Mouse (Mus musculus) left cerebral cortex, postnatal 4 days (tissue): Measurements from ENCODE around the gene Inhbc. TPM values are rescaled to one million over a fixed set of nuclear protein-coding genes. Genes with fewer than 3 reads are reported as not detected.

Source experiments
- DNase-seq: peaks from one replicate; pipeline ENCODE4 v3.0.0-alpha.2; 2022
- intact Hi-C: fragments of 180-260 bp; cut with DNase I; formaldehyde crosslinking; loops from one replicate; pipeline ENCODE4 v1.15.1; 2025
- total RNA-seq, 2 experiments: library from RNA; stranded (reverse); gene quantifications; 2 replicates each; pipeline ENCODE4 v1.2.3; 2021

Inhbc gene
- total RNA-seq, 2 experiments from 2014 or later: not detected

DNA sequence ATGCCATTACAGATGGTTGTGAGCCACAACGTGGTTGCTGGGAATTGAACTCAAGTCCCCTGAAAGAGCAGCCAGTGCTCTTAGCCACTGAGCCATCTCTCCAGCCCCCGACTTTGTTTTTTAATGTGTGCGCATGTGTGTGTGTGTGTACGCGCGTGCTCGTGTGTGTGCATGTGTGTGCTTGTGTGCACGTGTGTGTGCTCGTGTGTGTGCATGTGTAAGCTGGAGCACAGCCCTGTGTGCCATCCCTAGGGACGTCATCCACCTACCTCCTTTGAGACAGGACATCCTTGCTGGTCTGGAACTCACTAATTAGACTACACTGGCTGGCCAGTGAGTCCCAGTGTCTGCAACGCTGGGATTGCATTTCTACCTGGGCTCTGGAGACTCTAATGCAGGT is 17.5 kb downstream of the Inhbc start:
- intact Hi-C loops: no loop called here
- DNase-seq: no peak

GRCm38 (mm10) chr10:127352187-127352586 is 18.0 kb downstream of the Inhbc start:
- intact Hi-C loops: no loop called here
- no peak for DNase-seq

- intact Hi-C loops: no loop called here
- no peak for DNase-seq
Measured at GRCm38 (mm10) chr10:127351719-127352118, 18.5 kb downstream of the Inhbc start.

- no peak for DNase-seq
- intact Hi-C loops: no loop called here
Measured at GRCm38 (mm10) chr10:127351285-127351595, 19.0 kb downstream of the Inhbc start.

DNA sequence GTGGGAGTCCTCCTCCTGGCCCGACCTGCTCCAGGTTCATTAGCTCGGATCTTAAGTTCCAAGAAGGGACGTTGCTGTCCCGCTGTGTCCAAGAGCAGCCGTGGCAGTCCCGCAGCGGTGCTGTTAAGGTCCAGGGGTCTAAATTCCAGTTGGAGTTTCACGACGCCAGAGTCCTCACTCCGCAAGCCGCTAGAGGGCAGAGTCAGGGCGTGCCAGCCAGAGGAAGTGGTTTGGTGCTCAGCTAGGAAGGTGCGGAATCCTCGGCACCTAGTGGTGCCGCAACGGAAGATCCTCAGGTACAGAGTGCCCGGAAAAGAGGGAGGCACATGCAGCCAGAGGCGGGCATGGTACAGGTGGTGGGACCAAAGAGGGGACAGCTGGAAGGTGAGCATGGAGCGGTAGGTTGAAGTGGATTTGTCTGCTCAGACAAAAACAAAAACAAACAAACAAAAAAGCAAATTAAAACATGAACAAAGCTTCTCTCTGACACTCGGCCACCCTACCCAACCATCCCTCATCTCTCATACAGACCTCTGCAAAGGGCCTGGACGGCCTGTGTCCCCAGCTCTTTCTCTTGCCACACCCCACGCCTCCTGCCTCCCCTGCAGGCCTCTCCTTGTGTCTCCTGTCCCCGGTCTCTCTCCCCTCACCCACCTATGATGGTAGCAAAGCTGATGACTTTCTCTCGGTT is 19.5 kb downstream of the Inhbc start:
- intact Hi-C loops: no loop called here

DNA sequence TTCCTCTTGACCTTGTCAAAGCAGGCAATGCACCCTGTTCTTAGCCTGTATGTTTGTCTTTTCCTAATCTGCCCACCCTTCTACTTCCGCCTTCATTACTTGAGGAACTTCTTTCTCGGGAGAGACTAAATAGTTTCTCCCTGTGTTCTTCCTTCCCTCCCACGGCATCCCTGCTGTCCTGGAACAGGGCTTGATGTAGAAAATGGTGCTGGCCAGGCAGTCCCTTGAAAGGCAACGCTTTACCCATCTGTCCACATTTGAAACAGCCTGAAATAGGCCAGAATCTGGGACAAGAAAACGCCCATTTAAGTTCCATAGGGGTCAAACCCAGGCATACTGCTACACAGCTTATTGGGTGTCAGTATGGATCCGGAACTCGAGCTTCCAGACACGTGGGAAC is 20.4 kb downstream of the Inhbc start:
- intact Hi-C loops: no loop called here
- no peak for DNase-seq

More for the DNA sequence above, 19.5 kb downstream of the Inhbc start:
- peak; percentile 64 for DNase-seq

DNA sequence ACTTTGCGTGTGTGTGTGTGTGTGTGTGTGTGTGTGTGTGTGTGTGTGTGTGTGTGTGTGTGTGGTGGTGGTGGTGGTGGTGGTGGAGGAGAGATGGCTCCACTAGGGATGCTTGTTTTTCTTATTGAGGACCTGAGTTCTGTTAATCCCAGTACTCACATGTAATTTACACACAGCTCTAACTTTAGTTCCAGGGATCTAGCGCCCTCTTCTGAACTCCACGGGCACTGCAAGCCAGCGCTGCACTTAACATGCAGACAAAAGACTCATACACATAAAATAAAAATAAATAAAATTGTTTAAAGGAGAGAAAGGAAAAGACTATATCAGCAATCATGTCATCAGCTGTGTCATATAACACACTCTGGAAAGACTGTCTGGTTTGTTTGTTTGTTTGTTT is 21.3 kb downstream of the Inhbc start:
- DNase-seq: no peak
- intact Hi-C loops: no loop called here

DNA sequence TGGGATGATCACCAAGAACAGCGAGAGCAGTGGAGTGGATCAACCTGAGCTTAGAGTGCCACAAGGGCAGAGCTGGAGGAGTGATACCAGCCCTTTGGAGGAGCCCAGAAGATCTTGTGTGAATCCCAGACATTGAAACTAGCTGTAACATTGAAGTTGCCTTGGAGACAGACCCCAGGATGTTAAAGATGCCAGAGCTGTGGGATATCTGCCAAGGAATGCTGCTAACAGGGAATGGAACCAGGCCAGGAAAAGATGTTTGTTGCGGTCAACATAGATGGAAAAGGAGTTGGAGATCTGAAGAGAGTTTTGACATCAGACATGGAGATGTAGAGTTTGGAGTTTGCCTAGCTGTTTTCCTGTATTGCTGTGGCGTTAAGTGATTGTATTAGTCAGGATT is 24.1 kb downstream of the Inhbc start:
- intact Hi-C loops: no loop called here
- no peak for DNase-seq

DNA sequence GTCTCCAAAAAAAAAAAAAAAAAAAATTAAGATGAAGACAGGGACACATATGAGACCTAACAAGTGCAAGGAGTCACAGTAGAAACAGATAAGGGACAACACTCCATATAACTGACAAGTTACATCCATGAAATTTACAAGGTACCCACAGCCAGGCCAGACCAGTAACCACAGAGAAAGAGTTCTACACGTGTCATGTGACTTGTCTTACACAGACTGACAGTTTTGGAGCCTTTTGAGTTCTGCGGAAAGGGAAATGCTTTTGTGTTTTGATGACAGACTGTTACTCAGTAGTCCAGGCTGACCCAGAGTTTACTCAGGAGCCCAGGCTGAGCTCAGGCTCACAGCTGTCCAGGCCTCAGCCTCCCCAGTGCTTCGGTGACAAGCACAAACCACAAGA is 27.2 kb downstream of the Inhbc start:
- DNase-seq: no peak
- intact Hi-C loops: no loop called here

GRCm38 (mm10) chr10:127341891-127342639 is 28.2 kb downstream of the Inhbc start, which contains the start of gene Gli1:
TSS of gene Gli1 (minus strand) at chr10:127341974.
- DNase-seq: peak; percentile 87
- intact Hi-C loops: no loop called here

GRCm38 (mm10) chr10:127341360-127341690 is 28.9 kb downstream of the Inhbc start:
- DNase-seq: no peak
- intact Hi-C loops: no loop called here

DNA sequence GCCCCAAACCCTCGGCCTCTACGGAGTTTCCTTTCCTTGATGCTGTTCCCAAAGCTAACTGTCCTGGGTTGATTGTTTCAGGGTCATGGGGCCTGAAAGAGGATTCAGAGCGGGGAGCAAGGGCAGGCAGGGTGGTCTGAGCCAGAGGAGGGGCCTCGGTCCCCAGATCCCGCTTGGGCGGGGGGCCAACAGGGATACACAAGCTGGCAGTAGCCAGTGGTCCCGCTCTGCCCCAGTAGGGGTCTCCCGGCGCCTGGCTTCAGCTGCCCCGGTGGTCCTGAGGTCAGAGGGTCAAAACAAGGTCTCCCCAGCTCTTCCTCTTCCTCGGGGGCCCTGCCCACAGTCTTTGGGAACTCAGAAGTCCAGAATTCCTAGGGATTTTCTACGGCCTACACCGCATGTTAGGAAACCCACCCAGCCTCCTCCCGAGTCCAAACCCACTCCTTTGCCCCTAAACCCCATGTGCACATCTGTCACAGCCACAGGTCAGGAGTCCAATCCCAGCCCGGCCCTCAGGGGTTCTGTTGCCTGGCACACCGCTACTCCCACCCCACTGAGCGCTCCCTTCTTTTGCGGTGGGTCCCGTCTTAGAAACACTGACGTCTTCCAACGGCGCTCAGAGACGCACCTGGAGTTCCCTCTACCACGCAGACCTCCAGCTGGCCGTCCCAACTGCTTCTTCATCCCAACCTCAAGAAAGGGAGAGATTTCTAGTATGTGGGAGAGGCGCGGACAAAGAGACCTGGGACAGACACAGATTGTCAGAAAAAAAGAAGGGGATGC is 29.5 kb downstream of the Inhbc start:
- peak; percentile 81 for DNase-seq
- intact Hi-C loops: no loop called here

- DNase-seq: peak; percentile 85
- intact Hi-C loops: loop anchor here (10.0 kb wide), 1 partner anchor 195 kb away; the partner anchor contains the start of gene Nxph4
Measured at GRCm38 (mm10) chr10:127339683-127340576, 30.3 kb downstream of the Inhbc start.

- DNase-seq: peak; percentile 89
- intact Hi-C loops: loop anchor here (10.0 kb wide), 1 partner anchor 196 kb away; the partner anchor contains the start of gene Nxph4
Measured at GRCm38 (mm10) chr10:127338930-127339682, 31.1 kb downstream of the Inhbc start.

- intact Hi-C loops: loop anchor here (10.0 kb wide), 1 partner anchor 197 kb away; the partner anchor contains the start of gene Nxph4
- no peak for DNase-seq
Measured at GRCm38 (mm10) chr10:127337536-127338099, 32.6 kb downstream of the Inhbc start.

DNA sequence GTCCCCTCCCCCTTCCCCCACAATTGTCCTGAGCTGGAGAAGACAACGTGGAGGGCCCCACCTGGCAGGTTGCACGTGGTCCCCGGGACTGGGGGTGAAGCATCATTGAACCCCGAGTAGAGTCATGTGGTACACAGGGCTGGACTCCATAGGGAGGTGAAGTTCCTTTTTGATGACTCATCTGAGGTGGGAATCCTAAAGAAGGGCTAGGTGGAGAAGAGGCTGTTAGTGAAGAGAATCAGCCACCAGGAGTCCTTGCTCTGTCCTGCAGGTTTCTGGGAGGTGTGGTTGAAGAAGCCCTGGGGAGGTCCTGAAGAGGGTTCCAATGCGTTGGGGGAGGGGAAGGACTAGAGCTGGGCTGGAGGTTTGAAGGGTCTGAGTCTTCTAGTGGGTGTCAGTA is 33.3 kb downstream of the Inhbc start:
- intact Hi-C loops: loop anchor here (10.0 kb wide), 1 partner anchor 198 kb away; the partner anchor contains the start of gene Nxph4
- no peak for DNase-seq

GRCm38 (mm10) chr10:127335271-127335670 is 35.0 kb downstream of the Inhbc start:
- intact Hi-C loops: loop anchor here (10.0 kb wide), 1 partner anchor 200 kb away; the partner anchor contains the start of gene Nxph4
- DNase-seq: no peak

DNA sequence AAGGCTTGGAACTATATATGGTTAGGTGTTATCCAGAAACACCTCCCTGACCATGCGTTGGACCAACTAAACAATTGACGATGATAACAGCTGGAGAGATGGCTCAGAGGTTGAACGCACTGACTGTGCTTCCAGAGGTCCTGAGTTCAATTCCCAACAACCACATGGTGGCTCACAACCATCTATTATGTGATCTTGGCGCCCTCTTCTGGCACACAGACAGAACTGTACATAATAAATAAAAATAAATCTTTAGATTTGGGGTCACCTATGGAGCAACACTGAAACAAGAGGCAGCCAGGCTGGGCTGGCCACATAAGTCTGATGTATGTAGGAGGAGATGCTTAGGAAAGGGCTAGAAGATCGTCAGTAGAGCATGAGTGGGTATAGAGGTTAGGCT is 37.1 kb downstream of the Inhbc start:
- intact Hi-C loops: loop anchor here (10.0 kb wide), 1 partner anchor 202 kb away; the partner anchor contains the start of gene Nxph4
- no peak for DNase-seq
